Mouse (Mus musculus): Measurements from ENCODE around the gene Arfgap1. TPM values are rescaled to one million over a fixed set of nuclear protein-coding genes. Genes with fewer than 3 reads are reported as not detected.

The Arfgap1 gene
- polyA plus RNA-seq, 1 experiment from 2014 or later: 101 TPM

Other genes starting within 250 kb of the Arfgap1 start
- 0.43 and 0.52 TPM in 2 replicates for gene Slc17a9, start 242.0 kb upstream of the Arfgap1 start, polyA plus RNA-seq (2016; fragmentation: Nextera tagmentation; extraction: Ambion mirVana)
- gene Bhlhe23, start 190.3 kb upstream of the Arfgap1 start, polyA plus RNA-seq (2016; fragmentation: Nextera tagmentation; extraction: Ambion mirVana): 7.1 and 8.2 TPM in 2 replicates
- 62.4 and 64.7 TPM in 2 replicates for gene Ythdf1, start 46.3 kb upstream of the Arfgap1 start, polyA plus RNA-seq (2016; fragmentation: Nextera tagmentation; extraction: Ambion mirVana)
- 0.27 and 0.34 TPM in 2 replicates for gene Birc7, start 38.2 kb upstream of the Arfgap1 start, polyA plus RNA-seq (2016; fragmentation: Nextera tagmentation; extraction: Ambion mirVana)
- 90.6 and 92.9 TPM in 2 replicates for gene Nkain4, start 12.5 kb upstream of the Arfgap1 start, polyA plus RNA-seq (2016; fragmentation: Nextera tagmentation; extraction: Ambion mirVana)
- 1.8 TPM in 2 replicates for gene Col20a1, start 19.3 kb downstream of the Arfgap1 start, polyA plus RNA-seq (2016; fragmentation: Nextera tagmentation; extraction: Ambion mirVana)
- gene Chrna4, start 76.3 kb downstream of the Arfgap1 start, polyA plus RNA-seq (2016; fragmentation: Nextera tagmentation; extraction: Ambion mirVana): 61.7 and 65.1 TPM in 2 replicates
- gene Kcnq2, start 168.1 kb downstream of the Arfgap1 start, polyA plus RNA-seq (2016; fragmentation: Nextera tagmentation; extraction: Ambion mirVana): 39.0 and 41.6 TPM in 2 replicates
- 2.8 and 3.4 TPM in 2 replicates for gene Eef1a2, start 189.8 kb downstream of the Arfgap1 start, polyA plus RNA-seq (2016; fragmentation: Nextera tagmentation; extraction: Ambion mirVana)
- gene Ppdpf, start 220.0 kb downstream of the Arfgap1 start, polyA plus RNA-seq (2016; fragmentation: Nextera tagmentation; extraction: Ambion mirVana): 424 and 444 TPM in 2 replicates
- gene Ptk6, start 235.6 kb downstream of the Arfgap1 start, polyA plus RNA-seq (2016; fragmentation: Nextera tagmentation; extraction: Ambion mirVana): not detected in 2 replicates
- 0.11 and 0.18 TPM in 2 replicates for gene Srms, start 246.0 kb downstream of the Arfgap1 start, polyA plus RNA-seq (2016; fragmentation: Nextera tagmentation; extraction: Ambion mirVana)